Mouse (Mus musculus): Measurements from ENCODE around the gene Tspan17. TPM values are rescaled to one million over a fixed set of nuclear protein-coding genes. Genes with fewer than 3 reads are reported as not detected.

Gene Tspan17
- total RNA-seq (2021) = 10 to 100 TPM; 58.2 to 63.1 TPM
- long read RNA-seq, experiment 1, transcript Tspan17-201 (8 exons, 1,585 nt) = major isoform, 31 of 88 reads
- long read RNA-seq, experiment 1, partial matches to known transcripts = 0 of 88 reads
- long read RNA-seq, experiment 1, other reads (novel, unspliced or antisense) = 54 of 88 reads
- long read RNA-seq, experiment 2, transcript Tspan17-201 (8 exons, 1,585 nt) = major isoform, 29 of 73 reads
- long read RNA-seq, experiment 2, partial matches to known transcripts = 2 of 73 reads
- long read RNA-seq, experiment 2, other reads (novel, unspliced or antisense) = 40 of 73 reads

- intact Hi-C loops (cut with DNase I) = no loop called here
- peak; percentile 90 to 94 for DNase-seq (ENCODE audit: low spot score in 2 of 2)
Measured at GRCm38 (mm10) chr13:54788740-54789560, at the start of gene Tspan17. Gene Tspan17, plus strand, starts transcription at chr13:54789377.

GRCm38 (mm10) chr13:54746110-54746509 is 43.1 kb upstream of the Tspan17 start:
- intact Hi-C loops (cut with DNase I) = no loop called here
- no peak for DNase-seq (ENCODE audit: low spot score in 2 of 2)

- DNase-seq (ENCODE audit: low spot score in 2 of 2) = no peak
- intact Hi-C loops (cut with DNase I) = no loop called here
Measured at GRCm38 (mm10) chr13:54746896-54747295, 42.3 kb upstream of the Tspan17 start.

- intact Hi-C loops (cut with DNase I) = no loop called here
Measured at GRCm38 (mm10) chr13:54748190-54748589, 41.0 kb upstream of the Tspan17 start.

GRCm38 (mm10) chr13:54748721-54749060 is 40.5 kb upstream of the Tspan17 start:
- DNase-seq (ENCODE audit: low spot score in 2 of 2) = no peak
- intact Hi-C loops (cut with DNase I) = no loop called here

More at GRCm38 (mm10) chr13:54748190-54748589, 41.0 kb upstream of the Tspan17 start:
- DNase-seq (ENCODE audit: low spot score in 2 of 2) = no peak

DNA sequence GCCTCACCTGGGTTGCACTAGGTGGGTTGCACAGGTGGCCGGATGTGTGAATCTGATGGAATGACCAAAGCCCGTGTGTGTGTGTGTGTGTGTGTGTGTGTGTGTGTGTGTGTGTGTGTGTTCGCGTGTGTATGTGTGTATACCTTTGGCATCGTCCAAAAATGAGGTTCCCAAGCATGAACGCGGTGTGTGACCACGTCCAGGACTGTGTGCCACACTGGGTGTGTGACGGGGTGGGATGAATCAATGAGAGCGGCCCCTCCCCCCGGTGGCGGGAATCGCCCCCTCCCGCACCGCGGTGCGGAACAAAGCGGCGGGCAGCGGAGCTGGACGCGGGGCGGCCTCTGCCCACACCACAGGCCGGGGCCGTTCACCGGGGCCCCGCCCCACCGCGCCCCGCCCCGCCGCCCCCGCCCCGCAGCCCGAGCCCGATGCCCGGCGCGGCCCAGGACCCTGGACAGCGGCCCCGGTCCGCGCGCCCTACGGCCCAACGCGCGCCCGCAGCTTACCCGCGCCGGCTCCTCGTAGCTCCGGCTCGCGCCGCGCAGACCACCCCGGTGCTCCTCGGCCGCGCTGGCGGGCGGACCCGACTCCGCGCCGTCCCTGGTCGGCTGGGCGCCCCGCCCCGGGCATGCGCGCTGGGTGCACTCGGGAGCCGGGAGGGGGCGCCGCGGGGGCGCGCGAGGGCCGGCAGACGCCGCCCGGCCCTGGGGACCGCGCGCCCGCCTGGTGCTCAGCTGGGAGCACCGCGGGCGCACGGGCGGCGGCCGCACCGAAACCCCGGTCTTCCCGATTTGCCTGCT is 39.9 kb upstream of the Tspan17 start:
- intact Hi-C loops (cut with DNase I) = no loop called here
- peak in 1 of 2 experiments; percentile 77 for DNase-seq (ENCODE audit: low spot score in 2 of 2)

DNA sequence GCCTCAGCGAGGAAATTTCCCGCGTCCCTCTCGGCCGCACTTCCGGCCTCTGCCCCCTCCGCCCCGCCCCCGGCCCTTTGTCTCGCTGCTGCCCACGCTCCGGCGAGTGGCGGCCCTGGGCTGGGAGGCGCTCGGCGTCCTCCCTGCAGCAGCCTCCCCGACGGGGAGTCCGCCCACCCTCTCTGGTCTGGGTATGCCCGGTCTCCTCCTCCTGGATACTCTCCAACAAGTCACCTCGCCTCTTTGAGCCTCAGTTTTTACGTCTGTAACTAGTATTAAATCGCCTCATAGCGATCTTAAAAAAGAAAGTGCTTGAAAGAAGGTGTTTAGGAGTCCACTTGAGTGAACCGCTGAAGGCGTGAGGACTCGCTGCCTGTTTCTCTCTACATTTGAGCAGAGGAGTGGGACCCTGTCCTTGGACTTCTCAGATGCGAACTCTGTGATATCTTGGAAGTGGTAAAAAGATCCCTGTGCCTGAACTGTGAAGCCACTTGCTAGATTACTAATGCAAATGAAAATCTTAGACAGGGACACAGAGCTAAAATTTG is 39.2 kb upstream of the Tspan17 start, which contains the start of gene Gprin1:
TSS of gene Gprin1 (minus strand) at position 11 of the 548 bp plus-strand sequence.
- no peak for DNase-seq (ENCODE audit: low spot score in 2 of 2)
- intact Hi-C loops (cut with DNase I) = no loop called here

- intact Hi-C loops (cut with DNase I) = no loop called here
- no peak for DNase-seq (ENCODE audit: low spot score in 2 of 2)
Measured at GRCm38 (mm10) chr13:54750699-54751098, 38.5 kb upstream of the Tspan17 start.

GRCm38 (mm10) chr13:54752656-54753055 is 36.5 kb upstream of the Tspan17 start:
- peak; percentile 87 to 96 for DNase-seq (ENCODE audit: low spot score in 2 of 2)

GRCm38 (mm10) chr13:54753733-54754132 is 35.4 kb upstream of the Tspan17 start:
- intact Hi-C loops (cut with DNase I) = no loop called here
- DNase-seq (ENCODE audit: low spot score in 2 of 2) = peak in 1 of 2 experiments; percentile 14

More at GRCm38 (mm10) chr13:54752656-54753055, 36.5 kb upstream of the Tspan17 start:
- intact Hi-C loops (cut with DNase I) = no loop called here

DNA sequence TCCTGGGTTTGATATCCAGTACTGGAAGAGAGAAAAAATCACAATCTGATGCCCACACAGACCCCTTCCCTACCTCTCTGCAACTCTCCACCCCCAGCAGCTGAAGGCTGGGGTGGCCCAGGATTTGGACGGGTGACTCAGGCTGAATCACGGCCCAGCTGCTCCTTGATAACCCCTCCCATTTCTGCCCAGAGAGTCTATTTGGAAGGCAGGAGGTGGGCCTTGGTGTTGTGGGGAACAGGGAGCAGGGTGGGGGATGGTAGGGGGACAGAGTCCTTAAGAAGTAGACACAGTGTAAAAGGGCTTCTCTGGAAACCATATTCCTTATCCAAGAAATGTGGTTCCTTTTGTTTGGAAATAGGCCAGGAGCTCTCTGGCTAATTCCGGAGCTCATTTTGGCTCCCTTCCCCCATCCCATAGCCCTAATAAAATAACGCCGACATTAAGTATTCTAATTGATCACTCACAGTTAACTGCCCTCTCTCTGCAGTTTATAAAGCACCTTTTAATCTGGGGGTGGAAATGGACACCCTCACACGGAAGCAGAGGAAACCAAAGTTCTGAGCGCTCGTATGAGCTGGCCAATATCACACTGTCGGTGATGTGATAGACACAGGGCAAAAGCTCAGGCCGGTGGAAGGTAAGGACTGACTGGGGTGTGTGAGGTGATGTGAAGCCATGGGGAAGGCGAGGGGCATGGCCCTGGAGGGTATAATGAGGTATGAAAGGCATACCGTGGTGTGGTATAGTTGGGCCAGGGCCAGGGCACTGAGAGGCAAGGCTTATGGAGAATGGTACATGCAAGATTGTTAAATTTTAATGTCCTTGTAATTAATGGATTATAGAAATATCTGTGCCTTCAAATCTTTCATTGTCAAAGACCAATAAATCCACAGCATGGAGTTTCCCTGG is 34.8 kb upstream of the Tspan17 start:
- DNase-seq (ENCODE audit: low spot score in 2 of 2) = peak in 1 of 2 experiments; percentile 35
- intact Hi-C loops (cut with DNase I) = no loop called here

- peak in 1 of 2 experiments; percentile 57 for DNase-seq (ENCODE audit: low spot score in 2 of 2)
- intact Hi-C loops (cut with DNase I) = no loop called here
Measured at GRCm38 (mm10) chr13:54755201-54755830, 33.9 kb upstream of the Tspan17 start.

GRCm38 (mm10) chr13:54756156-54756712 is 32.9 kb upstream of the Tspan17 start:
- no peak for DNase-seq (ENCODE audit: low spot score in 2 of 2)
- intact Hi-C loops (cut with DNase I) = no loop called here

DNA sequence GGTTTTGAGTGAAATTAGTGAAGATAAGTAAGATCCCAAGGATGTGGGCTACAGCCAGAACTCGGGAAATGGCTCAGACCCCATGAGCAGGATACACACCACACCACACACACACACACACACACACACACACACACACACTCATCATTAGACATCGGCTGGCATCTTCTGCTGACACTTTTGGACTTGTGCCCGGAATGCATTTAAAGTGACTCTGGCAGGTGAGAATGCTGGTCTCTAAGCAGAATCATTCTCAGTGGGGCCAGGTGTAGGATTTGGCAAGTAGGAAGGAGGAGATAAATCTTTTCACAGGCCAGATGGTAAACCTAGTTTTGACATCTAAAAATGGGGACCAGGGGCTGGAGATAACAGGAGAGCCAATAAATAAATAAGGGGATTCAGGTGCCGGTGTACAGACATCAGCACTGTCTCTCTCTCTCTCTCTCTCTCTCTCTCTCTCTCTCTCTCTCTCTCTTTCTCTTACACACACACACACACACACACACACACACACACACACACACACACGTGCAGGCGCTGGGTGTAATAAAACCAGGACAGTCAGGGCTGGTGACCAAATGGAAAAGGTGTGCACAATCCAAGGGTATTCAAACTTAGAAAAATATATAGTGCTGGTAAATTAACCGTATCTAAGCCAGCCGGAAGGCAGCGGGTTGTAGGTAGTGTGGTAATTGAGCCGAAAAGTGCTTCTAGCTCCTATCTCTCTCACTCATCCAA is 31.9 kb upstream of the Tspan17 start:
- intact Hi-C loops (cut with DNase I) = no loop called here
- peak; percentile 28 to 81 for DNase-seq (ENCODE audit: low spot score in 2 of 2)

DNA sequence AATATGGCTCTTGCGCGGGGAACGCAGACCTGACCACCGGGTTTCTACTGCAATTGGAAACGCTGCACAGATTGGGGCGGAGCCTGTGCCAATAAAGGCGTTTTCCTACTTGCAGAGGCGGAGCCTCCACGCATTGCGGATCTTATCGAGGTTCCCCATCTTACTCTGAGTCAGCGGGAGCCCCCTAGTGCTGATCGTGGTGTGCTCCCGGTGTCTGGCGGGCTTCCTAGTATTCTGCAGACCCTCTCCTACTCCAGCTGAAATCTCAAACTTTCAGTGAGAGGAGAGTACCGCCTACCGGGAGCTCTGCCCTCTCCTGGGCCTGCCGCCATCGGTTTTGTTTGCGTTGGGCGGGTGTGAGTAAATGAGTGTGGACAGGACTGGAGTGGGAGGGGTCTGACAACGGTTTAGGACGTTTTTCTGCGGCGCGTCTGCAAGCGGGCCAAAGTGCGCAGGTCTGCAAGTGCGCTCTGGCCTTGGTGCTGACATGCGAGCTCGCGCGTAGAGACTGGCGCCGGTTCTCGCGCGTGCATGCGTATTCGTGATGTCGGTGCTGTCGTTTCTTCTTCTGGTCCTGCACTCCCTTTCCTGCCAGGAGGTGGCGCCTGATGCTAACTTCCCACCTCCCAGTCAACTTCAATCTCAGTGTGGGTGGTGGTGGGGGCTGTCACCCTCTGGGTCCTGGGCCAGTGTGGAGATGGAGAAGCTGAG is 31.0 kb upstream of the Tspan17 start:
- DNase-seq (ENCODE audit: low spot score in 2 of 2) = peak; percentile 95
- intact Hi-C loops (cut with DNase I) = loop anchor here (2.0 kb wide), 1 partner anchor 41 kb away; no protein-coding TSS in a partner anchor

DNA sequence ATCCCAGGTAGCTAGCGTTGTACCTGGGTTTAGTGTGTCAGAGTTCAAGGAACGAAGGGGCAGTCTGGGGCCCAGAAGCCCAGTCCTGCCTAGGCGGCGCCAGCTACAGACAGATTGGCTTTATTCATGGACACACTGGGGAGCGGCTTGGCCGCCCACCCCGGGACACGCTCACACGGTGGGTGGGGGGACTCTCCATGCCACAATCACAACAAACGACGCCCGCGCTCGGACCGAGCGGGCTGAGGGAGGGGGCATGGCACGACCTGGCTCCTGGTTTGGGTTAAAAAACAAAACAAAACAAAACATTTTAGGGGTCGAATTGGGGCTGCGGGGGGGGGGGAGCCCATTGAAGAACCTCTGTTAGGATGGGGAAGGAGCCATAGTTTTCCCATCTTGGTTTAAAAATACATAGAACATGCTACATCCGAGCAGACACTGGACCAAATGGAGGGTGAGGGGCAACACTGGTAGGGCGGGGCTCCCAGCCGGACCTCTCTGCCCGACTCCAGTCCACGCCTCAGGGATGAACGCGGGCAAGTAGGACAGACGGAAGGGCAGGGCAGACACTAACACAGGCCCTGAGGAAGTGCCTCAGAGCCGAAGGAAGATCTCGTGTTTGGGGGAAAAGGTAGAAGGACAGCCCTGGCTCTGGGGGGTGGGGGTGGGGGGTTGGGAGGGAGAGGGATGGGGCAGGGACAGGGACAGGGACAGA is 30.3 kb upstream of the Tspan17 start:
- DNase-seq (ENCODE audit: low spot score in 2 of 2) = peak in 1 of 2 experiments; percentile 46
- intact Hi-C loops (cut with DNase I) = loop anchor here (2.0 kb wide), 1 partner anchor 42 kb away; no protein-coding TSS in a partner anchor
